Mouse (Mus musculus): ENCODE data around the gene Cdc42ep4. TPM values are rescaled to one million over a fixed set of nuclear protein-coding genes. Genes with fewer than 3 reads are reported as not detected.

Cdc42ep4 gene
- polyA plus RNA-seq, 1 experiment from 2014 or later: 71.7 TPM

DNA sequence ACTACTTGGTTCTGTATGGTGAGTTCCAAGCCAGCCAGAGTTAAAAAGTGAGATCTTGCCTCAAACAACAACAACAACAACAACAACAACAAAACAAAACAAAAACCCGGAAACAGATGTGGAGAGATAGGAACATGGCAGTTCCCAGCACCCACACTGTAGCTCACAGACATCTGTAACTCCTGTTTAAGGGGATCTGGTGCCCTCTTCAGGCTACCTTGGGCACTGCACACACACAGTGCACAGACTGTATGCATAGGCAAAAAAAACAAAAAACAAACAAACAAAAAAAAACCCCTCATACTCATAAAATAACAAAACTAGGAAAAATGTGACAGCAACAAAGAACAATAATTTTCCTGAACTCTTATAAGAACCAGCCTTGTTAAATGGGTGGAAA lies 8.7 kb downstream of the Cdc42ep4 start:
- peaks cover 33% of the 10 kb centered on the region for H3K4me1 ChIP-seq (replicated peaks)
- ATAC-seq (ENCODE audit: low FRiP score, low read depth): no peak
- 100% methylated on average over 1 of the region's 1 CpGs for WGBS

DNA sequence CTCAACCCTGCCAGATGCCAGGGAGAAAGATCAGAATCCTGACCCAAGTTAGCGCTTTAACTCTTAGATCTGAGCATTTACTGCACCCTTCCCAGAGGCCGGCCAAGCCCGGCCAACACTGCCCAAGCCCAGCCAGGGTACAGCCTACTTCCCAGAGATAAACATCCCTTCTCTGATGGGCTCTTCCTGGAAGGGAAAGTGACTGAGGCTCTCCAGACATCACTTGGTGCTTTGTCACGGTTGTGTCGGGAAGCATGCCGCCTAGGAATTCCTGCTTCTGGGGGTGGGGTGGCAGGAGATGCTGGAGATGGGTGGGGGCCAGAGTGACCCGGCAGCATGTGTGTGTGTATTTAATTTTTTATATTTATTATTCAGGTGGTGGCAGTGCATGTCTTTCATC lies 11.6 kb downstream of the Cdc42ep4 start:
- WGBS: 89% methylated on average over 7 of the region's 7 CpGs
- Histone ChIP-seq H3K9ac (no peak overlapping the region), H3K4me1 (replicated peaks) (peaks cover 25% of the 10 kb centered on the region; the same call in 1 of the 2 replicates), H3K27me3 (no peaks in the 10 kb centered on the region), H3K4me3 (no peak overlapping the region), H3K4me2 (no peak overlapping the region), H3K36me3 (peaks cover 2% of the 10 kb centered on the region; the same call in 1 of the 2 replicates), H3K27ac (replicated peaks) (no peak overlapping the region), H3K9me3 (no peaks in the 10 kb centered on the region)
- ATAC-seq (ENCODE audit: low FRiP score, low read depth): no peak

More for the DNA sequence above, 8.7 kb downstream of the Cdc42ep4 start:
- Histone ChIP-seq H3K27me3 (no peaks in the 10 kb centered on the region), H3K9me3 (no peaks in the 10 kb centered on the region), H3K4me3 (no peak overlapping the region), H3K9ac (no peak overlapping the region), H3K27ac (replicated peaks) (no peak overlapping the region), H3K4me2 (no peak overlapping the region), H3K36me3 (peaks cover 2% of the 10 kb centered on the region; the same call in 1 of the 2 replicates)

DNA sequence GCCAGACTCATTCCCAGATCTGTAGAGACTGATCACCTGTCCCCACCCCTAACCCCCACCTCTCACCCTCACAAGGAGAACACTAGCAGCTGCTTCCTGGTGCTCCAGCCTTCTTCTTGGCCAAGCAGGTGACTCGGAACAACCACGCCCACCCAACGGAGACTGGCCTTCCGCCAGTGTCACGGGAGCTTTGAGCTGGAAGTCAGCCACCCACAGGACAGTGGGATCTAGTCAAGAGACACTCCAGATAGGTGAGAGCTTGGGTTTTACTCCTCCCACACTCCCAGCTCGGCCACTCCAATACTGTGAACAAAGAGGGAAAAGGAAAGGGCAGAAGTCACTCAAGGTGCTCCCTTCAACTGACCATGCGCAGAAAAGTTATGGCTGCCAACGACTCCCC lies 12.5 kb downstream of the Cdc42ep4 start:
- Histone ChIP-seq H3K27ac (replicated peaks) (no peak overlapping the region), H3K9ac (no peak overlapping the region), H3K4me2 (no peak overlapping the region), H3K36me3 (peaks cover 2% of the 10 kb centered on the region; the same call in 1 of the 2 replicates), H3K4me3 (no peak overlapping the region), H3K9me3 (no peaks in the 10 kb centered on the region), H3K4me1 (replicated peaks) (peaks cover 26% of the 10 kb centered on the region; the same call in 1 of the 2 replicates), H3K27me3 (no peaks in the 10 kb centered on the region)
- WGBS: 77% methylated on average over 8 of the region's 8 CpGs
- ATAC-seq (ENCODE audit: low FRiP score, low read depth): no peak

DNA sequence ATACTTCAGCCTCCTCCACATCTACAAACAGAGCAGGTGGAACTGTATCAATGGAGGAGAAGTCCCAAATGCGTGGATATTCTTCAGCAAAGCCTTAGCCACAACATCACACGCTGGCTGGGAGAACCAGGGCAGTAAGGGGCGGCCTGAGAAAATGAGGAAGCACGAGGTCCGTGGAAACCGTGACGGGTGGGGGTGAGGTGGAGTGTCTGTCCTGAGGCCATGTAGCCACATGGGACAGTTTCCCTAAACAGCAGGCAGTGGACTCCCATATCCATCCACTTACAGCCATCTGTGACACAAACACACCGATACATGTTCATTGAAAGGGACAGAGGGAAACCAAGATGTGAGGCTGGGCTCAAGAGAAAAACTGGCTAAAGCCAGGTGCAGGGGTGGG lies 13.8 kb downstream of the Cdc42ep4 start:
- Histone ChIP-seq H3K4me2 (no peak overlapping the region), H3K27ac (replicated peaks) (no peak overlapping the region), H3K4me3 (no peak overlapping the region), H3K27me3 (no peaks in the 10 kb centered on the region), H3K9me3 (no peaks in the 10 kb centered on the region), H3K4me1 (replicated peaks) (peaks cover 33% of the 10 kb centered on the region; the same call in 1 of the 2 replicates), H3K9ac (no peak overlapping the region), H3K36me3 (no peaks in the 10 kb centered on the region)
- no peak for ATAC-seq (ENCODE audit: low FRiP score, low read depth)
- WGBS: 73% methylated on average over 8 of the region's 8 CpGs

DNA sequence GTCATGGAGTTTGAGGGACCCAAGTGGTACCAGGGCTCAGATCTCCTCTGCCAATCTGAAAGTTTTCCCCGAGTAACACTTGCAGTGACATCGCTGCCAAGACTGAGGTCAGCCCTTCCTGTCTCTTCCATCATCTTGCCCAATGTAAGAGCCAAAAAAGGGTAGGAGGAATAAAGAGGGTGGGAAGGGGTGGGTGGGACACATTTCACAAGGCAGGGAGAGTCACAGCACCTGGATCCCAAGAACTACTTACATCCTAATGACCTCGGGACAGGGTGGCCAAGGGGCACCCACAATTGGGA lies 14.2 kb downstream of the Cdc42ep4 start:
- H3K27me3 ChIP-seq: no peaks in the 10 kb centered on the region
- no peak overlapping the region for H3K27ac ChIP-seq (replicated peaks)
- H3K36me3 ChIP-seq: no peaks in the 10 kb centered on the region
- H3K4me3 ChIP-seq: no peak overlapping the region
- no peak overlapping the region for H3K9ac ChIP-seq
- no peak overlapping the region for H3K4me2 ChIP-seq
- H3K4me1 ChIP-seq (replicated peaks): peaks cover 37% of the 10 kb centered on the region; the same call in 1 of the 2 replicates
- ATAC-seq (ENCODE audit: low FRiP score, low read depth): no peak
- WGBS: 91% methylated on average over 3 of the region's 3 CpGs
- no peaks in the 10 kb centered on the region for H3K9me3 ChIP-seq

DNA sequence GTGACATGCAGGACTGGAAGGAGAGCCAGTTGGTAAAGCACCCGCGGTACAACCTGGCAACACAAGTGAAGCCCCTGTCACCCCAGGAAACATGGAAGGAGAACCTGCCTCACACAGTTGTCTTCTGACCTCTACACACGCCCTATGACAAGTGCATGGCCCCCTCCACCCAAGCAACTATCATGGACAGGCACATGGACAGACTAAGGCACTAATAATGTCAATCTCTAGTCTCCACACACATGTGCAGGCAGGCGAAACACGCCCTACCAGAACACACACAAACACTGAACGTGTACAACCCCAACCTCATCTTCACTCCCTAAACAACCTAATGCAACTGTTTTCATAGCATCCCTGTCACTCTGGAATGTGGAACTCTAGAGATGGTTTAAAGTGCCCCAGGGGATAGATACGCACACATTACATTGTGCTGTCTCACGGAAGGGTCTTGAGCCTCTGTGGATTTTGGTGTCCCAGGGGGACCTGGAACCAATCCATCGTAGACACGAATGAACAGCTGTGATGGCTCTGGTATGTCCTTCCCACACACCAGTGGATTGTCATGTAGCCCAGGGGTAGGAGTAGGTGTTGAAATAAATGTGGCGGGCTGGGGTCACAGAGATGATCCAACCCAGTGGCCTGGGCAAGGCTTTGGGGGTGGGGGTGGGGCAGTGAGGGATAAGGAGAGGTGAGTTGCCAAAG lies 14.7 kb downstream of the Cdc42ep4 start:
- Histone ChIP-seq H3K4me3 (no peak overlapping the region), H3K4me1 (replicated peaks) (peaks cover 32% of the 10 kb centered on the region; the same call in 1 of the 2 replicates), H3K4me2 (no peak overlapping the region), H3K27me3 (no peaks in the 10 kb centered on the region), H3K36me3 (no peaks in the 10 kb centered on the region), H3K27ac (replicated peaks) (no peak overlapping the region), H3K9me3 (no peaks in the 10 kb centered on the region), H3K9ac (no peak overlapping the region)
- ATAC-seq (ENCODE audit: low FRiP score, low read depth): no peak
- 76% methylated on average over 11 of the region's 11 CpGs for WGBS

DNA sequence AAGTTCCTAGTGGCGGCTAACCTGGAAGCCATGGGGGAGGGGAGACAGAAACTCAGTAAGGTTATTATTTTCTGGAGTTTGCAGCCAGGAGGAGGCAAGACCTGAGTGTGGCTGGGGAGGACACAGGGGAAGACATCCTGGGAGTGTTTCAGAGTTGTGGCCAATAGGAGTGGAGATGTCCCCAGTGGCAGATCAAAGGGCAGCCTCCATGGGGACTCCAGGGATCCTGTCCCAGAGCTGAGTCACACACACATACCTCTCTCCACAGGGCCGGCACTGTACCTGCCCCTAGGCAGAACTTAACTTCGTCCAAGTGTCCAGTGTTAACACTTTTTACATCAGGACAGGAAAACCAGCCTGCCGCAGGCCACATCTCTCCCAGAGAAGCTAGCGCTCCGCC lies 16.5 kb downstream of the Cdc42ep4 start:
- Histone ChIP-seq H3K9ac (no peak overlapping the region), H3K9me3 (no peaks in the 10 kb centered on the region), H3K4me2 (no peak overlapping the region), H3K4me3 (no peak overlapping the region), H3K27me3 (no peaks in the 10 kb centered on the region), H3K4me1 (replicated peaks) (peaks cover 32% of the 10 kb centered on the region; the same call in 1 of the 2 replicates), H3K27ac (replicated peaks) (no peak overlapping the region), H3K36me3 (no peaks in the 10 kb centered on the region)
- WGBS: 81% methylated on average over 6 of the region's 6 CpGs
- no peak for ATAC-seq (ENCODE audit: low FRiP score, low read depth)

DNA sequence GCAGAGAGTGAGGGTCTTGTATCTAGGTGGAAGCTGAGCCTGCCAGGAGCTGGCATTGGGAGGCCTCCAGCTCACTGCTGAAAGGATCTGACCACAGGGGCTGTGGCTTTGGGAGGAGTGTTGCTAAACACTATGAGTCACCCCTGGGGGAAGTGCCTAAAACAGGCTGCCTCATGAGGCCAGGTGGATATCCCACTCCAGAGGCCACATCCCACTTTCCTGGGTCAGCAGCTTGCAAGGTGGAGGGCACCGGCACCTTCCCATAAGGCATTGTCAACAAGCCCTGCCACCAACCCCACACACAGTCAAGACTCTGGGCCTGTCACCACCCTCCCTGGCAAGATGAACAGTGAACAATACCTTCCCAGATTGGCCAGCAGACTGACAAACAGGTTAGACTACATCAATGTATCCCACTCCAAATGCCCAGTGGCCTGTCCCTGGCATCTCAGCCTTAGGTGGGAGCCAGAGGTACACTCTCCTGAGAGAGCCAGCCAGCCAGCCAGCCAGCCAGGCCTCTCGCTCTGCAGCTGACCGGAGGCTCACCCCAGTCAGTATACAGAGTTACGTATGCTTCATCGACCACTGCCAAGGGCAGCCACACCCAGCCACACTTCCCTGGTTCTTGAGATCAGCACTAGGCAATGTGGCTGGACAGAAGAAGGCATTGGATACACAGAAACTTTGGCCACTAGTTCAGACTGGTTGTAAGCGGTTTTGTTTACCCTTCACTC lies 17.9 kb downstream of the Cdc42ep4 start:
- no peaks in the 10 kb centered on the region for H3K27me3 ChIP-seq
- H3K4me3 ChIP-seq: no peak overlapping the region
- H3K4me1 ChIP-seq (replicated peaks): peaks cover 19% of the 10 kb centered on the region; the same call in 1 of the 2 replicates
- no peaks in the 10 kb centered on the region for H3K9me3 ChIP-seq
- 56% methylated on average over 6 of the region's 6 CpGs for WGBS
- no peak overlapping the region for H3K4me2 ChIP-seq
- peak; percentile 49; the same call in 1 of the 2 replicates for ATAC-seq (ENCODE audit: low FRiP score, low read depth)
- no peak overlapping the region for H3K27ac ChIP-seq (replicated peaks)
- no peak overlapping the region for H3K9ac ChIP-seq
- peaks cover 7% of the 10 kb centered on the region; the same call in 1 of the 2 replicates for H3K36me3 ChIP-seq

DNA sequence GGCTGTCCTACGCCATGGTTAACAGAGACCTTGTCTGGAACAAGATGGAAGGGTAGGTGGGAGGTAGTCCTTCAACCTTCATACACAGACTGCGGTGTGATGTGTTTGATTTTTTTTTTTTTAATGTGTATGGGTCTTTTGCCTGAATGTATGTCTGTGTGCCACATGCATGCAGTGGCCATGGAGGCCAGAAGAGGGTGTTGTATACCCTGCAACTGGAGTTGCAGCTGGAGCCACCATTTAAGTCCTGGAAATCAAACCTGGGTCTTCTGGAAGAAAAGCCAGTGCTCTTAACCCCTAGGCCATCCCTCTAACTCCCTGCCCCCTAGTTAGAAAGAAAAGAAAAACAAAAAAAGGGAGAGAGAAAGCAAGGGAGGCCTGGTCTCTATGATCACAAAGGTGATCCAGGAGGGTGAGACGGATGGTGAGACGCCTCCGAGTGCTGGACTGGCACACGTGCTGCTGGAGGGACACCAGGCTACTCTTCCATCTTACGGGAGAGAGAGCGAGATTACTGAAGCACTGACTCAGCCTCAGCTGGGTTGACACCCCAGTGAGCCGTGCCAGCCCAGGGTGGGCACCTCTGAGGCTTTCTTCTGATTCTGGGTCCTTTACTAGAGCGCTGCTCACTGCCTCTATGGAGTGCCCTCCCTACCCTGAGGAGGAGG lies 19.6 kb downstream of the Cdc42ep4 start:
- H3K27ac ChIP-seq (replicated peaks): no peak overlapping the region
- no peaks in the 10 kb centered on the region for H3K9me3 ChIP-seq
- ATAC-seq (ENCODE audit: low FRiP score, low read depth): no peak
- peaks cover 26% of the 10 kb centered on the region; the same call in 1 of the 2 replicates for H3K4me1 ChIP-seq (replicated peaks)
- no peaks in the 10 kb centered on the region for H3K27me3 ChIP-seq
- 92% methylated on average over 10 of the region's 10 CpGs for WGBS
- H3K36me3 ChIP-seq: peaks cover 23% of the 10 kb centered on the region; the same call in 1 of the 2 replicates
- H3K4me3 ChIP-seq: no peak overlapping the region
- H3K9ac ChIP-seq: no peak overlapping the region
- H3K4me2 ChIP-seq: no peak overlapping the region

DNA sequence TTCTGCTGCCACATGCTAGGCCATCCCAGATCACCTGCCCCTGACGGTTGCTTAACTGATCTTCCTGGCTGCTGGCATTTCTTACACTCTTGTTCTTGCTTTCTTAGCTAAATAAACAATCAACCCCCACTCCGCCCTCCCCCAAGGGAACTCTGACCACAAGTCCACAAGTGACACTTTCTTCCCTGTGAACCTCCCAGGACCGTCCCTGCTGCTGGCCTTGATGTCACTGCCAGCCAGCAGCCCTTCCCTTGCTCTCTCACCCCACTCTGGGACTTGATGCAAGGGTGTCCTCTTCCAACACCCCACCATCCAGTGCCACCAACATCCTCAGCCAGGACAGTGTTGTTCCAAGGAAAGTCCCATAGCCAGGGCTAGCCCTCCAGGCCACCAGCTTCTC lies 20.8 kb downstream of the Cdc42ep4 start:
- Histone ChIP-seq H3K27me3 (no peaks in the 10 kb centered on the region), H3K4me3 (no peak overlapping the region), H3K27ac (replicated peaks) (no peak overlapping the region), H3K9me3 (no peaks in the 10 kb centered on the region), H3K4me1 (replicated peaks) (peaks cover 32% of the 10 kb centered on the region), H3K4me2 (no peak overlapping the region), H3K9ac (no peak overlapping the region), H3K36me3 (peaks cover 30% of the 10 kb centered on the region)
- WGBS: 78% methylated on average over 3 of the region's 3 CpGs
- no peak for ATAC-seq (ENCODE audit: low FRiP score, low read depth)

DNA sequence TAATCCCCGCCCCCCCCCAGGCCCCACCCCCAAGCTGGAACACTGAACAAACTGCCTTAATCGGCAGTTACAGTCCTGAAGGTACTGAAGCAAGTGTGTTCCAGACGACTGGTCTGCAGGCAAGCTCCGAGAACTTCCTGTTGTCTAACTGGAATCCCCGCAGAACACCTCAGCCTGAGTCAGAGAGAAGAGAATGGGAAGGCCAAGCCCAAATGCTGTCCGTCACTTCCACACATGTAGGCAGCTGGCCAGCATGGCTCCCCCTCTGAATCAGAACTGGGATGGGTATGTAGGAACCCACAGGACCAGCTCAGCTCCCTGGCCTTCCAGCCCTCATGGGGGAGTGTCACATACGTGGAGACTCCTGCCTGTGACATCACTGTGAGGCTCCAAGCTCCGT lies 21.8 kb downstream of the Cdc42ep4 start:
- peaks cover 42% of the 10 kb centered on the region for H3K4me1 ChIP-seq (replicated peaks)
- no peaks in the 10 kb centered on the region for H3K9me3 ChIP-seq
- H3K4me3 ChIP-seq: no peak overlapping the region
- H3K27ac ChIP-seq (replicated peaks): no peak overlapping the region
- H3K27me3 ChIP-seq: no peaks in the 10 kb centered on the region
- no peak for ATAC-seq (ENCODE audit: low FRiP score, low read depth)
- 58% methylated on average over 8 of the region's 8 CpGs for WGBS
- peaks cover 30% of the 10 kb centered on the region for H3K36me3 ChIP-seq
- H3K4me2 ChIP-seq: no peak overlapping the region
- H3K9ac ChIP-seq: no peak overlapping the region

DNA sequence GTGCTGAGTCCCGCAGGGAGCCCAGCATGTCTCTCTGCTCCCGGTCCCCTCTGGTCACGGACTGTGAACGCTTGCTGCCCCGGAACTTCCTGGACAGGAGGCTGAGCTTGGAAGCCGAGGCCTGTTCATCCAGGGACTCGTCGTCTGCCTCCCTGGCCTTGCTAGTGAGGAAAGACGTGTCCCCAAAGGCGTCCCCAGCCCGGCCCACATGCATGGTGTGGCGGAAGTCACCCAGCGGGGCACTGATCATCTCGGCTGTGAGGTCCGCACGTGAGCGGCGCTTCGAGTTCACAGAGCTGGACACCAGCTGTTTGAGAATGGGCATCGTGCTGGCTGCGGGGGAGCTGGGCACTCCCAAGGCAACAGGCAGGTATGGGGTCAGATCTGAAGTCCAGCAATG lies 22.4 kb downstream of the Cdc42ep4 start:
- H3K9ac ChIP-seq: no peak overlapping the region
- peaks cover 30% of the 10 kb centered on the region for H3K36me3 ChIP-seq
- 78% methylated on average over 21 of the region's 21 CpGs for WGBS
- H3K4me2 ChIP-seq: no peak overlapping the region
- H3K27me3 ChIP-seq: no peaks in the 10 kb centered on the region
- no peaks in the 10 kb centered on the region for H3K9me3 ChIP-seq
- no peak for ATAC-seq (ENCODE audit: low FRiP score, low read depth)
- no peak overlapping the region for H3K4me3 ChIP-seq
- H3K4me1 ChIP-seq (replicated peaks): peaks cover 43% of the 10 kb centered on the region
- no peak overlapping the region for H3K27ac ChIP-seq (replicated peaks)
